Mouse (Mus musculus) adrenal gland, adult 8-10 months (tissue): Measurements from ENCODE around the gene Cstf1. TPM values are rescaled to one million over a fixed set of nuclear protein-coding genes. Genes with fewer than 3 reads are reported as not detected.

ENCODE experiments used
- DNase-seq: peaks from one replicate; pipeline ENCODE4 v3.0.0; 2022
- total RNA-seq, 4 experiments: library from RNA; stranded (reverse); gene quantifications; 2 replicates each; pipeline ENCODE4 v1.2.4; 2022

Gene Cstf1
- total RNA-seq, result 10 to 100 TPM; 29.3 to 35.3 (median 33.4) TPM

DNA sequence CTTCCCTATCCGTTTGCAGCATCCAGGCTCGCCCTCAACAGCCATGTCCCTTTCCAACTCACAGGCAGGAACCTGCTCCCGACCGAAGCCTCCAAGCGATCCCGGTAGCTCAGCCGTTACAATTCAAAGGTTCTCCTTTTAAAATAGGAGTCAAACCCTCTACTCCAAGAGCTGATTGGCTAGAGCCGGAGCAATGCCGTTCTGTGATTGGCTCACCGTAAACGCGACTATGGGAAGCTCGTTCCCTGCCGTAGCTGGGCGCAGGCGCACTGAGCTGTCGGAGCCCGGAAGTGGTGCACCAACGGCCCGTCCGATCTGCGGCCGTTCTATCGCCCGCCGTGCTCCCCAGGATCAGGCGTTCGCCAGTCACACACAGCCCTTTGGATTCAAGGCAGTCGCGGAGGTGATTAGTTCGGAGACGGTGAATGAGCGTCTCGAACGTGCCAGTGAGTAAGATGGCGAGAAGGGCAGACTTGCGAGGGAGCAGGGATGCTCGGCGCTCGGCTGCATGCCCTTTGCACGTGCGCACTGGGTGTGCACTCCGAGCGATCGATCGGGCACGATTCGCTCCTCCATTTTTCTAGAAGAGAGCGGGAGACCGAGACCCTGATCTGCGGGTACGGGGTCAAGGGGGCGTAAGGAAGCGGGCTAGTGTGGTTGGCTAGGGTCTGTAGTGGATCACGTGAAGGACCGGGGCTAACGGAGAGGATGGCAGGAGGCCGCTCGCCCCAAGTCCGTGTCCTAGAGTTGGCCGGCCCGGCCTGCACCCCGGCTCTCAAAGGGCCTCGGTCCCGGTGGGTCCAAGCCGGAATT lies at the start of gene Cstf1, which contains the start of gene Aurka:
TSS of gene Cstf1 (plus strand) at position 271 of the 813 bp plus-strand sequence.
TSS of gene Aurka (minus strand) at position 125 of the 813 bp plus-strand sequence.
- DNase-seq, result peak; percentile 93

DNA sequence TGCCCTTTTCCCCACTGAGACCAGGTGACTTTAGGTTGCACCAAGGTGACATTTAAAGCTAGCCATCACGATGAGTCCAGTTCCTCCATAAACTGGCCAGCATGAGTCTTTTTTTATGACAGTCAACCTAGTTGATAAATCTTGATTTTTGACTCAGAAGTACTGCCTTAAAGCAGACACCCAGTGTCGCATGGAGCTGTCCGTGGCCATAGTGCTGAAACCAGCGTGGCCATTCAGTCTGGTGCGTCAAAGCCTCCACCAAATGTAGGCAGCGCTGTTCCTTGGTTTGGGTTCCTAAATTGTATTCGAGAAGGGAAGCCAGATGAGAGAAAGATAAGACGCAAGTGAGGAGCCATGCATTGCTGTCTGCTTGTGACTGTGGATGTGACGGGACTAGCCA lies 49.6 kb upstream of the Cstf1 start:
- peak; percentile 50 for DNase-seq

DNA sequence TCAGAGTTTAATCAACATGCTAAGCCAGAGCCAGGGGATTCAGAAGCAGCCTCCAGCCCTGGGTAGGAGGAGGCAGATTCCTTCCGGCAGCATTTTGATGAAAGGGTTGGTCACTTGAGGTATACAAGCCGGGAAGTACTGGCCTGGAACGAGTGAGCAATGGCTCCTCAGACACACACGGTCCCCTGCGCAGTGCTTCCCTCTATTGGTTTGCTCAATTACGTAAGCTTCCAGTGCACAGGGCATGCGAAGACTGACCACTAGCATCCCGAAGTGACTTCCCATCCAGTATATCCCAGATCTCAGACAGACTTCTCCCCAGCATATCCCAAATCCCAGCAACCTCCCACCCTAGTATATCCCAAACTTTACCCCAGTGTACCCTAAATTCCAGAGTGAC lies 42.2 kb upstream of the Cstf1 start:
- no peak for DNase-seq

DNA sequence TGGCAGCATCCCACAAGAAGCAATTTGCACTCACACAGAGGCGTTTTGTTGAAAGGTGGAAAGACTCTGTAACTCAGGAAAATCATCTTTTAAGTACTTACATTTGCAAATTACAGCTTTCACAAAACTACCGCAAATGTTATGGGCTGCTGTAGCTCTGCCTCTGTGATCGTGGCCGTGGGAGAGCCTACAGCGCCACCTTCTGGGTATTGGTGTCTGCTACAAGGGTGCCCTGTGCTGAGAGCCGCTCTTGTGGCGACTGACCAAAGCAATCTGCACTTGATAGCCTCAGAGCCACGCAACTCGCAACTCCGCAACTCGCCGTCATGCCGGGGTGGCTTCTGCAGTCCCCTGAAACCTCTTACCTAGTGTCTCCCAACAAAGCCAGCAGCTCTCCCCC lies 41.3 kb upstream of the Cstf1 start:
- peak; percentile 30 for DNase-seq

DNA sequence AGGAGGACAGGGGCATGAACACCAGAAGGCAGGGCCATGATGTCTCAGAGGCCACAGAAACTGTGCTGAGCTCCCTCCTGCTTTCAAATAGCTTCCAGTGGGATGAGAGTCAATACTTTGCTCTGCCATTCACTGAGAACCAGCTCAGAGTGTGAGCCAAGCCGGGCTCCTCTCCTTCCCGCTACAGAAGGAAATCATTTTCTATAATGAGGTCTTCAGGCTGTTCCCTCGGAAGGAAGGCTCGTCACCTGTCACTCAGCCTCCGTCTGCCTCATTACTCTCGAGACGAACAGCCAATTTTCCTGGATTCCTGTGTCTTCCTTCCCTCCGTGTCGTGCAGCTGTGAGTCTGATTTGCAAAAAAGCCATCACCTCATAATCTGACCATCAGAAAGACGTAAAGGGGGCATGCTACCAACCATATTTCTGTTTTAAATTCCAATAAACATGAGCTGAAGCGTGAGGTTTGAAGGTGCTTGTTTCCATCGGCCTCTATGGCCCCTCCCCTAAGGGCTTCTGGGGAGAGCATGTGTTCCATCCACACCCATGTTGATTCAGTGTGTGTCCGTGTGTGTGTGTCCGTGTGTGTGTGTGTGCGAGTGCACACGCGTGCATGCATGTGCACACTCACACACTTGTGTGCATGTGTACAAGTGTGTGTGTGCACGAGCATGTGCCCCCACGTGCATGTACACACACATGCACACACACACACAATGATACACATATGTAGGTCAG lies 32.1 kb upstream of the Cstf1 start:
- no peak for DNase-seq

DNA sequence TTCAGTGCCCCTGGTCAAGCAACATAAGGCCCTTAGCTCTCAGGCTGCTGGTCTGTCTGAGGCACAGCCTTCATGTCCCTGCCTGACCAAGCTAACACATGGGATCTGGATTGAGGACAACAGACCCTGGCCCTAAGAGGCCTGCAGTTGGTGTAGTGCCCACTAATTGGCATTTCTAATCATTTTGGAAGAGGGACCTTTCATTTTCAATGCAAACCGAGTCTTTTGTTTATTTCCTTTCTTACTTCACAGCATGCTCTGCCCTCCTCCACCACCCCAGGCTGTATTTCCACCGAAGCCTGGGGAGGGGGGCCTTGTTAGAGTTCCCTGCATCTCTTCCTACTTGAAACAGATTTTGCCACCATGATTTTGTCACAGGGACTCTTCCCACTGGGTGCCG lies 29.5 kb upstream of the Cstf1 start:
- no peak for DNase-seq

DNA sequence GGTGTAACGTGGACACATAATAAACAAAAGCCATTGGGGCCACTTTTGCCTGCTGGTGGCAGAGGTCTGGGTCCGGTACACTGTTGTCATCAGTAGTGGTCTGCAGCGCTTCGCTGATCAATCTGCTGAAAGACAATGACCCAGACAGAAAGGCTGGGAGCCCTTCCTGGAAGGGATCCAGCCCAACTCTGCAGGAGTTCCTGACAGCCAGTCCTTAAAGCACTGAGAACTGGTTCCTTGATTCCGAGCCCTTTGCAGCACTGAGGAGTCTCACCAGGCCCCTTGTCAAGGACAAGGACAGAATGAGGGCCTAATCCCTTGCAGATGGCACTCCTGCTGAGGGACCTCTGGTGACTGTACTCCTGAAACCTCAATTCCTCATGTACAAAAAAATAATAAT lies 28.9 kb upstream of the Cstf1 start:
- no peak for DNase-seq

DNA sequence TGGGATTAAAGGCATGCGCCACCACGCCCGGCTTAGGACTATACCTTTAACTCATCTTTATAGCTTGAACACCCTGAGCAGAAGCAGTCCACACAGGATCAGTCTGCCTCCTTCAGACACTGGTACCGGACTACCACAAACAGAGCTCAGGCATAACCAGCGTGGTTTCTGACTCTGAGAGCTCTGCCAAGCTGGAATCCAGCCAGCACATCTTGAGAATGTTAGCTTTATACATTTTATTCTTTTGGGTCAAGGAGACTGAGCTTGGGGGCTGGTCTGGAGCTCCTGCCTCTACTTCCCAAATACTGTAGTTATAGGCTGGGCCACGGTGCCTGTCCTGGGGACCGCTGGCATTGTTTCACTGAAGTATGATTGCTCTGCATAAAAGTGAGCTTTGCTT lies 26.7 kb upstream of the Cstf1 start:
- no peak for DNase-seq

DNA sequence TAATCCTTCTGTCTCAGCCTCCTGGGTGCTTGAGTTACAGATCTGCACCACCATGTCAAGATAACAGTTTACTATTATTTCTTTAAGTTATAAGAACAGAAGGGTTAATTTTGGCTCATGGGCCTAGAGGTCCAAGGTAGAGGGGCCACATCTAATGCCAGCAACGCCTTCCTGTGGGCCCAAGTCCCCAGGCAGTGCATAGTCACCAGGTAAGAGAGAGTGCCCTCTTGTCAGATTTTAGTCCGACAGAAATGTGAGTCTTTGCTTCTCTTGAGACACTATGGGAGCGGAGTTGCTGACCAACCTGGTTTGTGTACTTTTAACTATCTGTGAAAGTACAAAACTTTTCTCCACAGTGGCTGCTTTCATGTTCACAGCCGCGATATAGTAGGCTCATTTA lies 25.8 kb upstream of the Cstf1 start:
- no peak for DNase-seq

DNA sequence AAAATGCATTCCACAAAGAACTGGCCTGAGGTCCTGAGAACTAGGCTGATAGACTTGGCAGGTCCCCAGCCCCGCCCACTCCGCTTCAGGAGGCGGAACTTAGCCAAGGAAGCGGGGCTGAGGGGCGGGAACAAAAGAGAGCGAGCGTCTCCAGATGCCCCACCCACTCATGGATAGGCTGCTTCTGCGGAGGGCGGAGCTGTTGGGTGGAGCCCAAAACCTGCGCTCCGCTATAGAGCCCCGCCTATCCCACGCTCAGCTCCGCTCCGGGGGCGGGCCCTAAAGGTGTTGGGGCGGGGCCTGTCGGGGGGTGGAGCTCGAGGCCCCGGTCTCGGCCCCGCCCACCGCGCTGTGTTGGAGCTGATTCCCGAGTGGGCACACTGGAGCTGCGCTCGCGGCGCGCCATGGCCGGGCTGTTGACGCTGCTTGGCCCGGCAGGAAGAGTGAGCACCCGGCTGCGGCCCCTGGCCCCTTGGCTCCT lies 25.2 kb upstream of the Cstf1 start, which contains the start of gene Fam210b:
TSS of gene Fam210b (plus strand) at position 308 of the 481 bp plus-strand sequence.
- DNase-seq, result peak; percentile 97

DNA sequence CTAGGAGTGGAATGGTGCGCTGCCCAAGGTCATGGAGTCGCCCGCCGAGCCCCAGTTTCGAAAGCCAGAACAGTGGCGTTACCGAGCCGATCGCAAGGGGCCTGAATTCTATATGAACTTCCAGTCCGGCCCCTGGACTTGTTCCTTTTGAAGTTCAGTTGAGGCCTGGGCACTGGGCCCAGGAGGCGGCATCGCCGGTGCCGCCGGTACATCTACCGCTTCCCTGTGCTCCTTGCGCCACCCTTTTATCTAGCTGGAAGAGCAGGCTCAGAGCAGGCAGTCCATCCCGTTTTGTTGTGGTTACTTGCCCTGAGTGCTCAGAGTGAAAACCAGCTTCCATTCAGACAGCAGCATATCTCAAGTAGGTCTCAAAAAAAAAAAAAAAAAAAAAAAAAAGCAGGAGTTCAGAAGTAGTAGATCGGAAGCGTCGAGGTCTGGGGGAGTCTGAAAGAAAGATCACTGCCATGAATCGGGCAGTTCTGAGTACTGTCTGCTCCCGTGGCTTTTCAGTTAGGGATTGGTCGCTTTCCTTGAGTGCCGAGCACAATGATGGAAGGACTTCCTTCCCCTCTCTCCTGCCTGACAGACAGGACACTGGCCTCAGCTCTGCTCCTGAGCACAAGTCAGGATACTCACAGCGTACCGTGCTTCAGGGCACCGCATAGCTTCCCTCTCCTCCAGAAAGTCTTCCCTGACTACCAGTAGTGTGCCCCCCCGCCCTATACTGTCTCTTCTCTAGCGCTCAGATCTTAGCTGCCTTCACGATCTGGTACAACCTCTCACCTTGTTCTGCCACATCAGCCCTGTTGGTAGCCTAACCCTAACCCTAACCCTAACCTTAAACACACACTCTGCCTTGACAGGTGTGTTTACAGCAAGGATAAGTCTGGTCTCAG lies 24.2 kb upstream of the Cstf1 start:
- DNase-seq, result peak; percentile 50

DNA sequence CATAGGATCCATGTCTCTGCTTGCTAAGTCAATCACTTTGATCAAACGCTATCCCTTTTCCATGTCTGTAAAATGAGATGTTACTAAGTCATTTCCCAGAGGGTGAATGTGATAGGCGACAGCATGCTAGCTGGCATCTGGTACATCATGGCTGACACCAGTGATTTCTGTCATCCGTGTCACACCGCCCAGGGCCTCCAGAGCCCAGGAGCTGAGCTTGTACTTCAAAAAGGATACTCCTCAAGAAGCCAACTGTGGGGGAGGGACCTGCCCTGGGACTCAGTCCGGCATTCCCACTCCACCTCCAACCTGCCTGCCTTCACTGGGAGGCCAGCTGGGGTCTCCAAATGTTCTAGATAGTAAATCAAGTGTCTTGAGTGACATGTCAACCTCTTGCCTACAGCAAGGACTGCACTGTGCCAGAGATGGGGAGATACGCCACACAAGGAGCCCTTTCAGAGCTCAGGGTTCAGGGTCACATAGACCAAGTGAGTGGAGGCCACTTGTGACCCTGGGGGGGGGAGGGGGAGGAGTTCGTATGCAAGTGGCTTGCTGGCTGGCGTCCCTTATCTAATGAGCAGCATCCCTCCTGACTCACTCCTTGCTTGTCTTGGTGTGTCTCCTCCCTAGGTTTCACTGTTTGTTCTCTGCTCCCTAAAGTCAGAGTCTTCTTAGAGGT lies 23.4 kb upstream of the Cstf1 start:
- DNase-seq, result no peak

DNA sequence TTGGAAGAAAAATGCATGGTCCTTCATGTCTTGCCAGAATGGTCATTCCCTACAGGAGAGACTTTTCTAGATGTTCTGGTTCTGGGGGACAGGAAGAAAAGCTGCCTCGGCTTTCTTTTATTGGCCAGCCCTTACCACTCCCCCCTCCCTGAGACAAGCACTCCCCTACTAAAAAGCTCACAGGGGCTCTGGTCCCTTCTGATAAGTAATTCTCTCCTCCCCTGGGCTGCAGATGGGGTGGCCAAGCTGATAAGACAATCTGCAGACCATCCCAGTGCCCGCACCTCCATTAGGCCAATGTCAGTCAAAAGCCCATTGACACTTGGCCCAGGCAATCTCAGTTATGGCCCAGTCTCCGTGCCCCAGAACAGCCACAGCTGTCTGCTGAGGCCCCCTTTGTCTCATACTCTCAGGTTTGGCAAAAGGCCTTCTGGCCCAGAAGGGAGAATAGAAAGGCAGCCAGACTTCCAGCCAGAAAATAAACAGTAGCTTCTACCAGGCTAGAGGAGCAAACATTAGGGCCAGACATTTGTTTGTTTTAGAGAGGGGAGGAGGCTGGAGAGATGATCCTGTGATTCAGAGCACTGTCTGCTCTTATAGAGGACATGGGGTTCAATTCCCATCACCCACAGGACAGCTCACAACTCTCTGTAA lies 22.1 kb upstream of the Cstf1 start:
- DNase-seq, result no peak

DNA sequence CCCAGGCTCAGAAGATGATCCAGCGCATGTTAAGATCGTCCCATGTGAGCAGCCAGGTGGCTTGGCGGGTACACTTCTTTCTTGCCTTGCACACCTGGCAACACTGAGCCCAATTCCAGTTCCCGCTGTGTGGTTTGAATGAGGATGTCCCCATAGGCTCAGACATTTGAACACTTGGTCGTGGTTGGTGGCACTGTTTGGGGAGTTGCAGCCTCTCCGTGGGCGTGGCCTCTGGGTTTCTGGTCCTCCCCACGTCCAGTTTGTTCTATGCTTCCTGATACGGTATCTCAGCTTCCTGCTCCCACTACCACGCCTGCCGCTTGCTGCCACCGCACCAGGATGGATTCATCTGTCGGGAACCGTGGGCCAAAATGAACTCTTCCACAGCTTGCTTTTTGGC lies 20.7 kb upstream of the Cstf1 start:
- no peak for DNase-seq

DNA sequence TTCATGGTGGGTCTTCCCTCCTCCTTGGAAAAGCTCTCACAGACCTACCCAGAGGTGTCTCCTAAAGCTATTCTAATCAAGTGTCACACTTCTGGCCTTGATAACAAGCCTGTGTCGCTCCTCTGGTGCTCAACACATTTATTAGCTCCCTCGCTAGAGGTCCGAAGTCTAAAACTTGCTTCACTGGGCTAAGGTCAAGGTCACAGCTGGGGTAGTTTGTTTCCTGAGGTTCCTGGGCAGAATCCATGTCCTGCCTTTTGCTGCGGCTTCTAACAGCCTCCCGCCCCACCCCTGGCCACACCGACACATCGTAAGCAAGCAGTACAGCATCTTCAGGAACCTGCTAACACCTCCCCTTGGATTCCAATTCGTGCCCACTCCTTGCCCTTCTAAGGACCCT lies 19.7 kb upstream of the Cstf1 start:
- no peak for DNase-seq

DNA sequence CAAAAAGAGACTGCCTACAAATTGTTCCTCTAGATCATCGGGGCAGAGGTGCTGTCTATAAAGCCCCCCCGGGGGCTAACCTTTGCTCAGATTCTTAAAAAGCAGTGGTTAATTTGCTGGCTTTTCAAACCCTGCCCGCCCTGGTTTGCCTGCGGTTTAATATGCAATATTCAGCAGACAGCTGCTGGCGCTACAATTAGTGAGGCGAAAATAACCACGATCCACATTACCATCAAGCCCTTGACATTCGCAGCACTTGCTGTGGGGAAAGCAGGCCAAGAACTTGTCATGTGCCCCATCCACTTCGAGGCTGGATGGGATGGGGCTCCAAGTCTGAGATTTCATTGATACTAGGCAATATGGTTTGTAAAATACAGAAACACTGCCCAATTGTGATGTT lies 17.3 kb upstream of the Cstf1 start:
- no peak for DNase-seq

DNA sequence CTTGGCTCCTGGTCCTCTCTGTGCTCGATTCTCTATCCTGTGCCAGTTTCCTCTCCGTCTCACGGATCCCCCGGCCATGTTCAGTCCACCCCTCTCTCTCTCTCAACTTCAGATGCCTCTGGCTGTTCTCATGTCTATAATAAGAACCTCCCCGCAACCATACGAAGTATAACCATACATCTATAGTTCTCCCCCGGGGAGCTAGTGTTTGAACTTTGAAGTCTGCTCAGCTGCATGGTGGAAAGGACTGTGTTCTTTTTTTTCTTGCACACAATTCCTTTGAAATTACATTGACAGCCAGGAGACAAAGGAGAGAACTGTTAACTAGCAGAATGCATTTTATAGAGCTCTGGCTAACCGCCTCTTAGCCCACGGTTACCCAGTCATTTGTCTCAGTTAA lies 15.7 kb upstream of the Cstf1 start:
- no peak for DNase-seq

DNA sequence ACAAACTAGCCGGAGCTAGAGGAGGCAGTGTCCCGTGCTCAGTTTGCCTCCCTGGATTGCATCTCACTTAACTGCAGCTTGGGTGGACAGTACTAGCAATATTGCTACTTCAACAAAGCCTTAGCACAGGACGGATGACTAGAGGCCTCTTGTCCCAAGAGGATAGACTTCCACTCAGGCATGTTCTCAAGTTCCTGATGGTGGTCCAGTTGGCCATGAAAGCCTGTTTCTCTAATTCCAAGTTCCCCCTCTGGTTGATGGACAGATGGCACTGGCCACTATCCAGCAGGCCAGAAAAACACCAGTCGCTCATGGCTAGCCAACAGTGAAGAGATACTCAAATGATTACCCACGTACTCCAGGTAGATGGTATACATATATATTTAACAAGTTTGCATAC lies 14.6 kb upstream of the Cstf1 start:
- no peak for DNase-seq

DNA sequence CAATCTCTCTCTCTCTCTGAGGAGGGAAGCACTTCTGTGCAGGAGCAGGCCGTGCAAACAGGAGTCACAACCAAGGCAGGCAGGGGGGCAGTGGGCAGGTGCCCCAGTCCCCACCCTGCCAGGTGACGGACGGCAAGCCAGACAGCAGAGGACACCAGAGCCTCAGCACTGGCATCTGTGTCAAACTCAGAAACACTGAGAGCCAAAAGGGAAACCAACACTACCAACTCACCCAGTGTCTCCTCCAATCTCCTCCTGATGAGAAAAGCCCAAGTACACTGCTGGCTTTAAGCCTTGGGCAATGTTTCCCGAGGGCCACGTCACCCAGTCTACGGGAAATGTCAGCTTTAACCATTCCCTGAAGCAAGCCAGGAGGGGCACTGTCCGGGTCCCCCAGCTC lies 7.3 kb upstream of the Cstf1 start:
- DNase-seq, result no peak

DNA sequence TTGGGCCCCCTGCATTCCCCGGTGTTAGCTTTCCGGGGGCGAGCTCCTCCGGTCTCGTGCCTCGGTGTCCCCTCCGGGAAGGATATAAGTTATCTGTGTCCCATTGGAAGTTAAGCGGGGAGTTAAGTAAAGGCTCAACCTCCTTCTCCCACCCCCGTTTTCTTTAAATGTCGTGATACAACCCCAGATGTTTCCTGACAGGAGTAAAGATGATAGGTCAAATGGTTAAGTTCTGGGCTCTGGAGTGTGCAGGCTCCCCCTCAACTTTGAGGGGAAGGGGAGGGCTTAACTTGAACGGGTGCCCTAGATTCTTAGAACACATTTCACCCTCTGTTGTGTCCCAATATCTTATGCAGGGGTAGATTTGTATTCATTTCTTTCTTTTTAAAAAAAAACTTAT lies 777 bp downstream of the Cstf1 start:
- no peak for DNase-seq

DNA sequence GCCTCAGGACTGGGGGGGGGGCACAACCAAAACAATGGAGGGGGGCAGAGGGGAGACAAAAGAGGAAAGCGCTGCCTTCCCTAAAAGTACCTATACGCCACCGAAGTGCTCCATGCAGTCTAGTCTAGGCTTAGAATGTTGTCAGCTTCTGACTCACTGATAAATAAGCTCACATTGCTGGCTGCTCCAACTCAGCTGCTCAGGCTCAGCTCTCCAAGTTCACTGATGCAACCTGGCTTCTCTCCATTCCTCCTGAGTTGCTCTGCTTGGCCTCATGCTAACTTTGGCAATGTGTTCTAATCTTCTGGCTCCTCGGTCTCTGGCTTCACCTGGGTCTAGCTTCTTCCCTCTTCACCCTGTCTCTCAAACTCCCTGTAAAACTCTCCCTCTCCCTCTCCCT lies 6.1 kb downstream of the Cstf1 start:
- DNase-seq, result no peak
